Mouse (Mus musculus) liver, embryonic 14.5 days (tissue): ENCODE results near the gene C1qb.

Experiments
- CTCF ChIP-seq: IDR thresholded peaks from 2 replicates; pipeline ENCODE4 v1.5.1; 2016; ENCODE audit warnings: antibody characterized with exemption, low read depth, control low read depth
- EP300 ChIP-seq: IDR thresholded peaks from 2 replicates; pipeline ENCODE4 v1.6.1; 2016; ENCODE audit warnings: antibody characterized with exemption, low read depth

- TF ChIP-seq CTCF (no peak), EP300 (no peak)
Observed at GRCm38 (mm10) chr4:136894821-136895220, 8.8 kb upstream of the C1qb start.
